Mouse (Mus musculus): ENCODE results near the gene Abcd2. TPM values are rescaled to one million over a fixed set of nuclear protein-coding genes. Genes with fewer than 3 reads are reported as not detected.

Abcd2 gene
- polyA plus RNA-seq, 1 experiment: 2.3 TPM

DNA sequence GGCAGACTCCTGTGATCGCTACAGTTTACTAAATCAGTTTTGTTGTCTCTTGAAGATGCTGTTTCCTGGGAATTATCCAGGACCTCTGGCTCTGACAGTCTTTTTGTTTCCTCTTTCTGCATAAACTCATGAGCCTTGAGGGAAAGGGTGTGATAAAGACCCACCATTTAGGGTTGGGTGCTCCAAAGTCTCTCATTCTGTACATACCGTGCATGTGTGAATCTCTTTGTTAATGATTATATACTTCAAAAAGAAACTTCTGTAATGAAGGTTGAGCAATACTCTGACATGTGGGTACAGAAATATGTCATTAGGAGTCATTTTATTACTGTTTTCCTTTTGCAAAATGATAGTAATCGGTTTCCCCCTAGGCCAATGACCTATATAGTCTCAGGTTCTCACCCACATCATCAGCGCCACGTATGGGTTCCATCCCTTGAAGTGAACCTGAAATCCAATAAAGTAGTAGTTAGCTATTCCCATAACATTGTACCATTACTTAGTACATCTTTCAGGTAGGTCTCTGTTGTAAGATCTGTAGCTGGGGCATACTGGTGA is 83.4 kb downstream of the Abcd2 start:
- Histone ChIP-seq H3K27me3 (ENCODE audit: control insufficient read depth, insufficient read depth, low read length) (no peaks in the 10 kb centered on the region), H3K4me1 (replicated peaks; ENCODE audit: control insufficient read depth, insufficient read depth, low read length) (no peaks in the 10 kb centered on the region), H3K36me3 (ENCODE audit: control insufficient read depth, insufficient read depth, low read length) (no peaks in the 10 kb centered on the region), H3K4me3 (ENCODE audit: control insufficient read depth, insufficient read depth, low read length) (no peak overlapping the region), H3K27ac (ENCODE audit: control insufficient read depth, insufficient read depth, low read length) (no peak overlapping the region)
- no peak for DNase-seq
- no peak for TF ChIP-seq CTCF (IDR thresholded peaks at IDR 0.05; ENCODE audit: borderline replicate concordance, control insufficient read depth, extremely low read depth, insufficient read depth, low read length, poor library complexity)
- no peak for TF ChIP-seq POLR2A (IDR thresholded peaks at IDR 0.05; ENCODE audit: control insufficient read depth, extremely low read depth, insufficient read depth, low read length, poor library complexity)
- WGBS: 93% methylated on average over 5 of the region's 5 CpGs

DNA sequence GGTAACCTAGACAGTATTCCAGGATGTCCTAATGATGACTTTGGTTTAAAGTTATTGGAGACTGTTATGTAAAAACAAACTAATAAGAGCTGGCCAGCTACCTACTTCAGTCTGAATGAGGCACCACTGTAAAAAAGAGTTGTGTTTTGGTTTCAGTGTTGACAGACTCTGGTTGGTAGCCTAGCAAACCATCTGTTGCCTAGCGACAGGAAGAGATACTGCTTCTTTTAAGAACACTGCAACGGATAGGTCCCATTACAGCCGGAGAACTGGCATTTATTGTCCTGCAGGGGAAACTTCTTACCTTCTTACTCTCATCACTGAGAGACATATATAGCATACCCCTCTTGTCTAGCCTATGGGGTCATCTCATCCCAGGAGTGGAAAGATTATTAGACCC is 86.7 kb downstream of the Abcd2 start:
- no peaks in the 10 kb centered on the region for H3K27me3 ChIP-seq (ENCODE audit: control insufficient read depth, insufficient read depth, low read length)
- H3K27ac ChIP-seq (ENCODE audit: control insufficient read depth, insufficient read depth, low read length): no peak overlapping the region
- H3K4me1 ChIP-seq (replicated peaks; ENCODE audit: control insufficient read depth, insufficient read depth, low read length): no peaks in the 10 kb centered on the region
- H3K36me3 ChIP-seq (ENCODE audit: control insufficient read depth, insufficient read depth, low read length): no peaks in the 10 kb centered on the region
- no peak for TF ChIP-seq POLR2A (IDR thresholded peaks at IDR 0.05; ENCODE audit: control insufficient read depth, extremely low read depth, insufficient read depth, low read length, poor library complexity)
- no peak for TF ChIP-seq CTCF (IDR thresholded peaks at IDR 0.05; ENCODE audit: borderline replicate concordance, control insufficient read depth, extremely low read depth, insufficient read depth, low read length, poor library complexity)
- DNase-seq: no peak
- H3K4me3 ChIP-seq (ENCODE audit: control insufficient read depth, insufficient read depth, low read length): no peak overlapping the region
- 70% methylated on average over 3 of the region's 3 CpGs for WGBS

DNA sequence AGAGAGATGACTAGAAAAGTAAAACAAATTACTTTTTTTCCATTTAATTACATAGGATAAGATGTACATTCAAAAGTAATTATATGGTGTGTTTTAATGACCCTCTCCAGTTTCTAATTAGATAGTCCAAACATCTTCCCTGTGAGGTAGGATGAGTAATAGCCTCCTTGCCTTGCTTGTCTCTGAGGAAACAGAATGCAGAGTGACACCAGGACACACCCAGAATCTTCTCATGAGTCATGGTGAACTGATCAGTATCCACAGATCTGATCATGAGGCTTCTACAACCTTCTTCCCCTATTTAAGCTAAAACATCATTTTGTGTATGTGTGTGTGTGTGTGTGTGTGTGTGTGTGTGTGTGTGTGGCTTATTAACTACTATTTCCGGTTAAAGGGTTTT is 87.3 kb downstream of the Abcd2 start:
- Histone ChIP-seq H3K4me3 (ENCODE audit: control insufficient read depth, insufficient read depth, low read length) (no peak overlapping the region), H3K27ac (ENCODE audit: control insufficient read depth, insufficient read depth, low read length) (no peak overlapping the region), H3K4me1 (replicated peaks; ENCODE audit: control insufficient read depth, insufficient read depth, low read length) (no peaks in the 10 kb centered on the region), H3K27me3 (ENCODE audit: control insufficient read depth, insufficient read depth, low read length) (no peaks in the 10 kb centered on the region), H3K36me3 (ENCODE audit: control insufficient read depth, insufficient read depth, low read length) (no peaks in the 10 kb centered on the region)
- 89% methylated on average over 1 of the region's 1 CpGs for WGBS
- TF ChIP-seq POLR2A (IDR thresholded peaks at IDR 0.05; ENCODE audit: control insufficient read depth, extremely low read depth, insufficient read depth, low read length, poor library complexity): no peak
- TF ChIP-seq CTCF (IDR thresholded peaks at IDR 0.05; ENCODE audit: borderline replicate concordance, control insufficient read depth, extremely low read depth, insufficient read depth, low read length, poor library complexity): no peak
- no peak for DNase-seq

DNA sequence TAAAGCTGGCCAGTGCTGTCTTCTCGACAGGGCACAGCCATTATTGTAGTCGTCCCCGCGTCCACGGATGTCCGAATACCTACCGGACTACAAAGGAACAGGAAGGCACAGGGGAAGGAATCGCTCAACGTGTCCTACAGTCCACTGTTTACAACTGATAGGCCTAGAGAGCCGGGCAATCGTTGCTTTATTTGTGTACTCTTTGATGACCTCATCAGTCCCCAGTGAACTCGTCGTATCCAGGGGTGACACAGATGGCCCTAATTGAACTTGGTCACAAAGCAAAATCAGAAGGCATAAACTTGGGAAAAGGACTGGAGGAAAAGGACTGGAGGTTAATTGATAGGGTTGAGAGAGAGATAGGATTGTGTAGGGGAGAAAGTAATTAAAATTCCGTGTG is 87.8 kb downstream of the Abcd2 start:
- Histone ChIP-seq H3K36me3 (ENCODE audit: control insufficient read depth, insufficient read depth, low read length) (no peaks in the 10 kb centered on the region), H3K27me3 (ENCODE audit: control insufficient read depth, insufficient read depth, low read length) (no peaks in the 10 kb centered on the region), H3K4me3 (ENCODE audit: control insufficient read depth, insufficient read depth, low read length) (no peak overlapping the region), H3K4me1 (replicated peaks; ENCODE audit: control insufficient read depth, insufficient read depth, low read length) (no peaks in the 10 kb centered on the region), H3K27ac (ENCODE audit: control insufficient read depth, insufficient read depth, low read length) (no peak overlapping the region)
- WGBS: 76% methylated on average over 14 of the region's 14 CpGs
- TF ChIP-seq POLR2A (IDR thresholded peaks at IDR 0.05; ENCODE audit: control insufficient read depth, extremely low read depth, insufficient read depth, low read length, poor library complexity) (no peak), CTCF (IDR thresholded peaks at IDR 0.05; ENCODE audit: borderline replicate concordance, control insufficient read depth, extremely low read depth, insufficient read depth, low read length, poor library complexity) (no peak)
- DNase-seq: no peak

DNA sequence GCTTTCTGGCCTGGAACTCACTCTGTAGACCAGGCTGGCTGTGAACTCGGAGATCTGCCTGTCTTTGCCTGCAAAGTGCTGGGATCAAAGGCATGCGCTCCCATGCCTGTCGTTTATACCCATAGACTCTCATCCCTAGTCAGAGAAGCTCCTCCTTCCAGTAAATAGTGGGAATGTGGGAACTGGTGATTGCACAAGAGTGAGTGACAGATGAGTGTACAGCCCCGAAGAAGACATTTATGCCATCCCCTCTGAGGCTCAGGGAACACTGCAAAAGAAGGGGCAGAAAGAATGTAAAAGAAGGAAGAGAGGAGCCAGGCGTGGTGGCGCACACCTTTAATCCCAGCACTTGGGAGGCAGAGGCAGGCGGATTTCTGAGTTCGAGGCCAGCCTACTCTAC is 88.3 kb downstream of the Abcd2 start:
- Histone ChIP-seq H3K4me1 (replicated peaks; ENCODE audit: control insufficient read depth, insufficient read depth, low read length) (no peaks in the 10 kb centered on the region), H3K36me3 (ENCODE audit: control insufficient read depth, insufficient read depth, low read length) (no peaks in the 10 kb centered on the region), H3K4me3 (ENCODE audit: control insufficient read depth, insufficient read depth, low read length) (no peak overlapping the region), H3K27me3 (ENCODE audit: control insufficient read depth, insufficient read depth, low read length) (no peaks in the 10 kb centered on the region), H3K27ac (ENCODE audit: control insufficient read depth, insufficient read depth, low read length) (no peak overlapping the region)
- no peak for DNase-seq
- no peak for TF ChIP-seq POLR2A (IDR thresholded peaks at IDR 0.05; ENCODE audit: control insufficient read depth, extremely low read depth, insufficient read depth, low read length, poor library complexity)
- TF ChIP-seq CTCF (IDR thresholded peaks at IDR 0.05; ENCODE audit: borderline replicate concordance, control insufficient read depth, extremely low read depth, insufficient read depth, low read length, poor library complexity): no peak
- WGBS: 94% methylated on average over 8 of the region's 8 CpGs

DNA sequence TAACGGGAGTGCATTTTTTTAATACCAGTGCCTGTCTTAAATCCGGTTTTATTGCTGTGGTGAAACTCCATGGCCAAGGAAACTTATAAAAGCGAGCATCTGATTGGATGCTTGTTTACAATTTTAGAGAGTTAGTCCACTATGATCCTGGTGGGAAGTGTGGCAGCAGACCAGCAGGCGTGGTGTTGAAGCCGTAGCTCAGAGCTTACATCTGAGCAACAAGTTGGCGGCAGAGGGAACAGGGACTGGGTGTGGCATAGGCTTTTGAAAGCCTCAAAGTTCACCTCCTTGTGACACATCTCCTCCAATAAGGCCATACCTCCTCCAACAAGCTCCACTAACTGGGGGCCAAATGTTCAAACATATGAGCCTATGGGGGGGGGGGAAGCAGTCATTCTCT is 95.0 kb downstream of the Abcd2 start:
- WGBS: 92% methylated on average over 6 of the region's 6 CpGs
- no peak for TF ChIP-seq POLR2A (IDR thresholded peaks at IDR 0.05; ENCODE audit: control insufficient read depth, extremely low read depth, insufficient read depth, low read length, poor library complexity)
- TF ChIP-seq CTCF (IDR thresholded peaks at IDR 0.05; ENCODE audit: borderline replicate concordance, control insufficient read depth, extremely low read depth, insufficient read depth, low read length, poor library complexity): no peak
- H3K4me3 ChIP-seq (ENCODE audit: control insufficient read depth, insufficient read depth, low read length): no peak overlapping the region

More for the DNA sequence above, 95.0 kb downstream of the Abcd2 start:
- Histone ChIP-seq H3K4me1 (replicated peaks; ENCODE audit: control insufficient read depth, insufficient read depth, low read length) (no peaks in the 10 kb centered on the region), H3K27me3 (ENCODE audit: control insufficient read depth, insufficient read depth, low read length) (no peaks in the 10 kb centered on the region), H3K36me3 (ENCODE audit: control insufficient read depth, insufficient read depth, low read length) (no peaks in the 10 kb centered on the region), H3K27ac (ENCODE audit: control insufficient read depth, insufficient read depth, low read length) (no peak overlapping the region)
- DNase-seq: no peak

Other genes starting within 250 kb of the Abcd2 start
- 1.5 and 1.9 TPM in 2 replicates for gene Kif21a, start 141.9 kb downstream of the Abcd2 start, polyA plus RNA-seq (2012; rRNA removed)
- not detected in 2 replicates for gene CN725425, start 7.7 kb upstream of the Abcd2 start, polyA plus RNA-seq (2012; rRNA removed)